Comparison of ENCODE assay signal across 9 mouse cellular contexts in the genomic region with DNA sequence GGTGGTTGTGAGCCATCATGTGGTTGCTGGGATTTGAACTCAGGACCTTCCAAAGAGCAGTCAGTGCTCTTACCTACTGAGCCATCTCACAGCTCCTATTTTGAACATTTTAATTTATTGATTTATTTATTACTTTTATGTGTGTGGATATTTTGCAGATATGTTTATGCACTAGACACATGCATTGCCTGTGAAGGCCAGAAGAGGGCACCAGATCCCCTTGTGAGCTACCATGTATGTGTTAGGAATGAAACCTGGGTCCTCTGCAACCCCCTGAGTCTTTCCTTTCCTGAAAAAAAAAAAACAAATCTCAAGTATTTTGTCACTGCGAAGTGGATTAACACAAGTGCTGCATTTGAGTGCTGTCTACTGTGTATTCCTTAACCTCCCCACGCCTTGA. TPM values are rescaled to one million over a fixed set of nuclear protein-coding genes. Genes with fewer than 3 reads are reported as not detected.
DNase-seq lines count a peak whose midpoint lies in the region; ATAC-seq and TF ChIP-seq lines count a peak whose summit lies in the region.
"Had no signal": no experiment of that assay in that cellular context is flagged by ENCODE, and none has a peak within 500 bp of the region (broad histone marks: within the 10 kb centered on the region; RNA-seq: fewer than 3 reads in every experiment).

No protein-coding gene starts in this region.

- WGBS in forebrain, embryonic 10.5 days = 44% methylated on average over 2 of the region's 2 CpGs
- 41% methylated on average over 2 of the region's 2 CpGs for WGBS in forebrain, embryonic 16.5 days
- WGBS in lung, adult 2 months = 38% methylated on average over 2 of the region's 2 CpGs
- 41% methylated on average over 2 of the region's 2 CpGs for WGBS in stomach, postnatal 0 days

- H3K4me1 ChIP-seq in forebrain, embryonic 10.5 days = no peaks in the 10 kb centered on the region
- H3K4me1 ChIP-seq in forebrain, embryonic 16.5 days (replicated peaks; ENCODE audit: control insufficient read depth, insufficient read depth, low read length) = no peaks in the 10 kb centered on the region
- H3K4me1 ChIP-seq in lung, adult 2 months (ENCODE audit: control insufficient read depth, insufficient read depth, low read length) = no peaks in the 10 kb centered on the region
- no peaks in the 10 kb centered on the region for H3K4me1 ChIP-seq in stomach, postnatal 0 days (replicated peaks; ENCODE audit: control insufficient read depth, insufficient read depth)

- TF ChIP-seq CTCF in lung, adult 2 months (IDR thresholded peaks at IDR 0.05; ENCODE audit: insufficient read depth, low read length) = peak; percentile 49
- peak; percentile 78 for TF ChIP-seq CTCF in stomach, postnatal 0 days (IDR thresholded peaks at IDR 0.05; ENCODE audit: low read depth)

- no peaks in the 10 kb centered on the region for H3K9me3 ChIP-seq in forebrain, embryonic 10.5 days
- H3K9me3 ChIP-seq in forebrain, embryonic 16.5 days (ENCODE audit: control insufficient read depth, low read length) = no peaks in the 10 kb centered on the region
- no peaks in the 10 kb centered on the region for H3K9me3 ChIP-seq in stomach, postnatal 0 days (ENCODE audit: control insufficient read depth, low read length)
- H3K9me3 ChIP-seq: G1E had no signal

- H3K4me3 ChIP-seq in forebrain, embryonic 10.5 days = no peak overlapping the region
- no peak overlapping the region for H3K4me3 ChIP-seq in forebrain, embryonic 16.5 days (replicated peaks; ENCODE audit: low read length)
- H3K4me3 ChIP-seq in lung, adult 2 months (replicated peaks; ENCODE audit: extremely low read depth, low read depth, low read length) = no peak overlapping the region
- H3K4me3 ChIP-seq in stomach, postnatal 0 days (ENCODE audit: low read depth, low read length) = no peak overlapping the region

- no peaks in the 10 kb centered on the region for H3K36me3 ChIP-seq in forebrain, embryonic 10.5 days (replicated peaks)
- H3K36me3 ChIP-seq in forebrain, embryonic 16.5 days (ENCODE audit: control insufficient read depth, insufficient read depth) = no peaks in the 10 kb centered on the region
- no peaks in the 10 kb centered on the region for H3K36me3 ChIP-seq in stomach, postnatal 0 days (ENCODE audit: control insufficient read depth, insufficient read depth, low read length)
- H3K36me3 ChIP-seq: G1E had no signal

- no peak for TF ChIP-seq EP300 in stomach, postnatal 0 days (optimal IDR thresholded peaks at IDR 0.05)

- DNase-seq in forebrain, embryonic 10.5 days (ENCODE audit: extremely low spot score, low spot score) = peak; percentile 25
- peak; percentile 48 for DNase-seq in urinary bladder, postnatal 14 days (ENCODE audit: low spot score)
- DNase-seq in urinary bladder, postnatal 10 days (ENCODE audit: low spot score) = no peak
- DNase-seq in embryo, embryonic 11.5 days (ENCODE audit: low read depth, low spot score) = peak; percentile 14
- DNase-seq in kidney, postnatal 4 days = peak; percentile 69 to 74
- peak; percentile 17 for DNase-seq in lung, adult 2 months
- DNase-seq in stomach, postnatal 0 days (ENCODE audit: low spot score) = peak; percentile 30

- no peak overlapping the region for H3K27ac ChIP-seq in forebrain, embryonic 10.5 days
- H3K27ac ChIP-seq in forebrain, embryonic 16.5 days (ENCODE audit: low read length) = no peak overlapping the region
- H3K27ac ChIP-seq in stomach, postnatal 0 days (replicated peaks) = no peak overlapping the region

- H3K27me3 ChIP-seq in forebrain, embryonic 10.5 days (ENCODE audit: poor library complexity, severe bottlenecking) = no peaks in the 10 kb centered on the region
- H3K27me3 ChIP-seq in forebrain, embryonic 16.5 days (replicated peaks; ENCODE audit: control insufficient read depth, insufficient read depth, low read length) = no peaks in the 10 kb centered on the region
- H3K27me3 ChIP-seq in stomach, postnatal 0 days (ENCODE audit: control insufficient read depth, insufficient read depth, low read length) = no peaks in the 10 kb centered on the region

- no peak overlapping the region for H3K4me2 ChIP-seq in forebrain, embryonic 16.5 days (ENCODE audit: low read length)
- H3K4me2 ChIP-seq in stomach, postnatal 0 days (replicated peaks; ENCODE audit: low read depth) = no peak overlapping the region

- ATAC-seq in forebrain, embryonic 16.5 days = no peak
- ATAC-seq in stomach, postnatal 0 days (ENCODE audit: low FRiP score, low TSS enrichment) = no peak

- no peak for TF ChIP-seq POLR2A in lung, adult 2 months (IDR thresholded peaks at IDR 0.05; ENCODE audit: borderline replicate concordance, extremely low read depth, low read depth, low read length)

- no peak overlapping the region for H3K9ac ChIP-seq in forebrain, embryonic 16.5 days (replicated peaks; ENCODE audit: low read depth, low read length)
- no peak overlapping the region for H3K9ac ChIP-seq in stomach, postnatal 0 days (ENCODE audit: low read length)

RNA-seq across cellular contexts. Expression of a gene that starts 30.9 kb away (rescaled TPM):
- 10.3 and 11.4 TPM in 2 replicates for polyA plus RNA-seq in forebrain, embryonic 10.5 days (2016; fragmentation: Nextera tagmentation; extraction: Ambion mirVana)
- 164 and 300 TPM in 2 replicates for polyA plus RNA-seq in forebrain, embryonic 16.5 days (2015; fragmentation: Nextera tagmentation; extraction: Ambion mirVana)
- polyA plus RNA-seq in lung, adult 2 months (2012; rRNA removed) = 0.05 and 0.11 TPM in 2 replicates
- polyA plus RNA-seq in stomach, postnatal 0 days (2015; fragmentation: Nextera tagmentation; extraction: Ambion mirVana) = 12.0 and 12.7 TPM in 2 replicates
- polyA plus RNA-seq: G1E had no signal

Comparison
In these comparisons a context has a peak if more than half of its experiments do, and no peak if none do; other contexts are left out.
1. RNA of a gene that starts 30.9 kb away (polyA plus RNA-seq): 164 to 300 TPM in forebrain, embryonic 16.5 days; 12.0 to 12.7 TPM in stomach, postnatal 0 days, 10.3 to 11.4 TPM in forebrain, embryonic 10.5 days and 0.05 to 0.11 TPM in lung, adult 2 months; every median in the first group is over 10 times any median in the second.